Mouse (Mus musculus): ENCODE results near the gene Wipf1.

Wipf1 gene

DNA sequence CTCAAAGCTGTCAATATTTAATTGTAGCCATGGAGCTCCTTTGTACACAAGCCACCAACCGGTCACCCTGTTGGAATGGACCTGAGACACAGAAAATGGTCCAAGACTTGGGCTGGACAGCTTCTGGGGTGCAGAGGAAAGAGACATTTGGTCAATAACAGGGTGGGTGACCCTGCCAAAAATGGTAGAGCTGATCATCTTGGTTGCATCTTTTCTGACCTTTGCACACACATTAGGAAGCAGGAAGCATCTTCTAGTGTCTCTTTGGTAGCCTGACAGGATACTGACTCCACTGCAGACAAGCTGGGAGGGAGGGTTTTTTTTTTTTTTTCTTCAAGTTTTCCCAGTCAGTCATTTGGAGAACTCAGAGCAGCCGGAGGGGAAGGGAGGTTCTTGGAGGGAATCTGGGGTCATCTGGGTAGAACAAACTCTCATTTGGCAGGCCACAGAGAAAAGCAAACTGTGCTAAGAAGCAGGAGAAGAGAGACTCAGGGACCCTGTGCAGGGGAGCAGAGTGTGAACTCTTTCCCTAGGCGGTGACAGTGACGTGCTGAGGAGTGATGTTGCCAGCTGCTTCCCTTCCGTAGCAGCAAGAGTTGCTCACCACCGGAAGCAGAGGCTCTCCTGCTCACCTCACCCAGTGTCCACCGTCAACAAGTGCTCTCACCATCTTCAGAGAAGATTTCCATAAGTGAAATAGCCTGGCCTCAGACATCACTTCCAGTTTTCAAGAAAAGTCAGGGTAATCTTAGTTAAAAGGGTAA, 65.9 kb downstream of the Wipf1 start:
- DNase-seq: peak; percentile 39 to 64

DNA sequence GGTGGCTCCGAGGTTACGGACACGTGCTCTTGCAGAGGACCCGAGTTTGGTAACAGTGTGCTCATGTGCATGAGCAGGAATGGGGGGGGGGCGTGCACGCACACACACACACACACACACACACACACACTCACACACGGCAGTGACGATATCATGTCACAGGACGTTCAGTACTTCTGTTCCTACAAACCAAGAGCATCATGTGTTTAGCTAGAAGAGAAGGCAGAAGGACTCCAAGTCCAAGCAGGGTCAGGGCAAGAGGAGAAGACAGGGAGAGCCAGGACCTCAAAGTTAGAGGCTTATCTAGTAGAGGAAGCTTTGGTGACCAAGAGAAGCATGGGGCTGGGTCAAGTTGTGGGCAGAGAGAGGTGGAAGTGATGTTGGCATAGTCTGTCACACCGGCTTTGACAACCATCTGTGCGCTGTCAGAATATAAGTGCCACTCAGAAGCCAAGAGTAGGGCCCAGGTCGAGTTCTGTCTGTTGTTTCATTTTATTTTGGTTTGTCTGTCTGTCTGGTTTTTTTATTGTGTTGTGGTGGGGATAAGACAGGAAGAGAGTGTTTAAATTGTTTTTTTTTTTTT, 66.7 kb downstream of the Wipf1 start:
- DNase-seq: no peak

DNA sequence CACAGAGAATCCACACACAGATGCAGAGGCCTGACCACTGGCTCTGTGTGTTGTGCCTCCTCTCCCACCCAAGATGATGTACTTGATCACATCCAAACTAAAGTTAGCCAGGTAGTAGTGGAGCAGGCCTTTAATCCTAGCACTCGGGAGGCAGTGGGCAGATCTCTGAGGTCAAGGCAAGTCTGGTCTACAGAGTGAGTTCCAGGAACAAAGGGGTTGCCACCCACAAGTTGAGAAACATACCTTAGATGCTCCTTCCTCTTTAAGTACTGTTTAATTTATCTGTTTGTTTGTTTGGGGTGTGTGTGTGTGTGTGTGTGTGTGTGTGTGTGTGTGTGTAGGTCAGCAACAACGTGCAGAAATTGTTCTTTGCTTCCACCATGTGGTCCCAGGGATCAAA, 67.3 kb downstream of the Wipf1 start:
- DNase-seq: no peak

DNA sequence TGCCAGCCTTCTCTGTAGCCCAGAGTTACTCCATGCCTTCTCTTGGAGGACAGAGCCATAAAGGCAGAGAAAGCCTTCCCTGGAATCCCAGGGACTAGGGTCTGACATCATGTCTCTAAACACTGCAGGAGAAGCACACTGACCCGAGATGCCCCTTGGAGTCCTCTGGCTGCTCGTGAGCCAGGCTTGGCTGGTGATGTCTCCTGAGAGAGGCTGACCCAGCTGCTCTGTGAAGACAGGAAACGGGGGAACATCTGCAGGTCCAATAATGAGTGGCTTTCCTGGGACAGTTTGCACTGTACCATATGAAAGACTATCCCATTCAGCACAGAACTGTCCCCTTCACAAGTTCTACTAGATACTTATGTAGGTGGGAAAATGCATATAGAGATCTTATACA, 69.4 kb downstream of the Wipf1 start:
- no peak for DNase-seq

DNA sequence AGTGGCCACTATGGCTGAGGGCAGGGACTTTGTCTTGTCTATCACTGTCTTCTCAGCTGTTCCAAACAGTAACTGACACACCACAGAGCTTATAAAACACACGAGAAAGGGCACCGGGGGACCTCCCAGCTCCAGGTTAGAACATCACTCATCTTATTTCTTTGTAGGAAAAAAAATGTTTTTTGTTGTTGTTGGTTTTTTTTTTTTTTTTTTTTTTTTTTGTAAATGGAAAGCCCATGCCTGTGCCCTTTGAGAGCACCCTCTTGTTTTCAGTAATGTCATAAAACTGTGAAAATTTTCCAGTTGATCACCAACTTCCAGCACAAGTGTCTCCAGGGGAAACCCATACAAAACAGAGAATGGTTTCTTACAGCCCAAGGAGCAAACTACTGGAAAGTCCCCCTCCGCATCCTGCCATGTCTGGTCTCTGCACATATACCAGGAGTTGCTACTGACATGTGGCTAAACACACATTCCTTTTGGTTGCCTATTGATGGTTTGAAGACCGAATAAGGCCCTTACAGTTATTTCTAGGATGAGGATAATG, 69.9 kb downstream of the Wipf1 start:
- no peak for DNase-seq

DNA sequence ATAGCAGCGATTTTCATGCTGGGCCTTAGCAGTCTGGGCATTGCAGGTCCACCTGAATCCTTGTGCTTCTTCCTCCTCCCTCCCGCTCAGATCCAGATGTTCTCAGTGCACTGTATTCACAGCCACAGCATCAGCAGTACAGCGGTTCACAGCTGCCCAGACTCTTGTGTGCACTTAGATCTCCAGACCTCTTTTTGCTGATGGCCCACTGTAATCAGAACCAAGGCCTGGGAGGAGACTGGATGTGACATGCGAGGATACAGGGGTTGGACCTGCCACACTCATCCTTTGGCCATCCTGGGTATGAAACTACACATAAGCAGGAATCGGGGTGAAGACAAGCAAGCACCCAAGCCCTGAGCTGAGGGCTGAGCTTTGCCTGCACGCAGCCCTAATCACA, 72.6 kb downstream of the Wipf1 start:
- no peak for DNase-seq

DNA sequence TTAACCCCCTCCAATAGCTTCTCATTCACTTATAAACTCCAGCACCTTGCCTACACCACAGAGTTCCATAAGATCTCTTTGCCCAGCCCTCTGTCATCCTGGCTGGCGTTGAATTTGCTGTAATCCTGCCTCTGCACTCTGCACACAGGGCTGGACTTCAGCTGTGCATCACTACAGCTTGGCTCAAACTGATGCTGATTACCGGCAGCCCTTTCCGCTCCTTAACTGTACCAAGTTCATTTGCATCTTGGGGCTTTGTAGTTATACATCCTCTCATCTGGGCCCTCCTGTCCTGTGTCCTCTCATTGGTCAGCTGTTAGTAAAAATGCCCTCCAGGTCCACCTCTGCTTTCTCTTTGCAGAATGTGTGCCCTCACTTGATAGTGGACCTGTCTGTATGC, 73.4 kb downstream of the Wipf1 start:
- no peak for DNase-seq

DNA sequence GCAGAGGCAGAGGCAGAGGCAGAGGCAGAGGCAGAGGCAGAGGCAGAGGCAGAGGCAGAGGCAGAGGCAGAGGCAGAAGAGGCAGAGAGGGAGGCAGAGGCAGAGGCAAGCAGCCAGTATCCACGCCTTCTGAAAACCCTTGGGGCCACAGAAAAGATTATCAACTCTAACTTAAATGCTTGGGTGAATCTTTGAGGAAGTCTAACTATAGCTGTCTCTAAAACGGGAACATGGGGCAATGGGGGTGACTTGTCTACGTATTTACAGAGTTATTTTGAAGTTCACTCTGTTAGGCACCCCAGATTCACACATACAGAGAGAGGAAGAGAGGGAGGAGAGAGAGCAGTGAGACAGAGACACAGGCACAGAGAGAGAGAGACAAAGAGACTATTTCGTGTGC, 74.0 kb downstream of the Wipf1 start:
- DNase-seq: no peak

DNA sequence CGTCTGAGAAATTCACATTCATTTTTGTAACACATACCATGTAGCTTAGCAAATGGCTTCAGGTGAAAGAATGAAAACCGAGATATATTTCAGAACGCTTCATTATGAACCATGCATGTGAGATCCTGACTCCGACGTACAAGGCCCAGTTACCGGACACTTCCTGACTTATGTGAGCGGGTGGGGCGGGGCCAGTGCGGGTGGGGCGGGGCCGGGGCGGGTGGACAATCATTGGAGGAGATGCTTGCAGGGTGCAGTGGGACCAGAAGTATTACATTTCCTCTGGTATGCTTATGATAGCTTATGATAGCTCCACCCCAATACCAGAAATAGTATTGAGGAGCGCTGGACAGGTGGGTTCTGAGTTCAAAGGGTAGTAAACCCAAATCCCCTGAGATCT, 74.9 kb downstream of the Wipf1 start:
- no peak for DNase-seq

DNA sequence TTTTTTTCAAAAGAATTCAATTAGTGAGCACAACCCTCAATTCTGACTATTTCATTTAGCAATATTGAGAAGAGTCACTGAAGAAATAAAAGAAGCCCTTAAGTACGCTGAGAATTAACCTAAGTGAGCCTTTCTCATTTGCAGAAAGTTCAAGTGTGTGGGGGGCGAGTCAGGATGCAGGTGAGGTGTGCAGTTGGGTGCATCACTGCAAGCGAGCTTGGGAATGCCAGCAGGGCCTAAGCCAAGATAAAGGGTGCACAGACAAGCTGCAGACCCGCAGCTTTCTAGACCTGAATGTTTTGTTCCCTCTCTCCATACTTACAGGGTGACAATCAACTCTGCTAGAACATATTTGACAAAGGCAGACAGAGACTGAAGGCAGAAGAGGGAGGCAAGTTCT, 75.3 kb downstream of the Wipf1 start:
- DNase-seq: peak; percentile 46 to 63

DNA sequence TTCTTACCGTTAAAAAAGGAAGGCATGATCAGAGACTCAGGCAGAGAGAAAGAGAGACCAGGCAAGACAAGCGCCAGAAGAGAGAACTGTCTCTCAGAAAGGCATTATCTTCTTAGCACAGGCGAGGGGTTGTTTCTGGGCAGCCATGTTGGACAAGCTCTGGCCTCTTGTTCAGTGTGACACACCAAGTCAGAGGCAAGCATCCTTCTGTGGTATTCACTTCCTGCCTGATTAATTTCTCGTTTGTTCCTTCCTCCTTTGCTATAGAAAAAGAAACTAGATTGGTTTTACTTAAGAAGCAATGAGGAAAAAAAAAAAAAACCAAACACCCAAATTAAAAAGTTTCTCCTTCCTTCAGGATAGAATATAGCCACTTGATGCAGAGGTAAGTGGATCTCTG, 75.8 kb downstream of the Wipf1 start:
- DNase-seq: no peak

DNA sequence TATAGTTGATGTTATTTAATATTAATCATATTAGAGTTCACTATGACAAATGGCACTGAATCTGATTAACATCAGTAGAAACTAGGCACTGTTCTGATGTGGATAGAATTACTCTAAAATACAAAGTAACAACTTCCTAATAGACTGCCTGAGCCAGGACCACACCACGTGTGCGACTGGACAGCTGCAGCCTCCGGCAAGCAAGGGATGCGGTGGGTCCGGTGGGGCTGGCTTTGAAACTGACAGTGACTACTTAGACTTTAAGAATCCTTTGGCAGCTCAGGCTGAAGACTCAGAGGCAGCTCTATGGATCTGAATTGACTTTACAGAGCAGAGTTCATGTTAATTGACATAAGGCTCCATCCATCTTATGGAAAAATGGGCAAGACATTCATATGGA, 76.4 kb downstream of the Wipf1 start:
- no peak for DNase-seq

DNA sequence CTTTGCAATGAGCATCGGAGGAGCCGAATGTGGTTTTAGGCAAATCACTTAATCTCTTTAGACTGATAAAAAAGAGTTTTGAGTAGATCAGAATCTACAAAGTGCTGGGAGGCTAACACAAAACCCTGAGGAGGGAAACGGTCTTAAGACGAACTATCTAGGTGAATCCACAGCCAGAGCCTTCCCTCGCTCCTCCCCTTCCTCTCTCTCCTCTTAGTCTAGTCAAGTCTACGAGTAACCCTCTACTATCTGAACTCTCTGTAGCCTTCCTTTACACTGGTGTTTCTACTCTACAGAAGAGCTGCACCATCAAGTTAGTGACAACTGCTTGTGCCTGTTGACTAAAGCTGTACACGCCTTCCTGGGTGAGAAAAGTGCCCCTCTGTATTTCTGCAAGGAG, 77.0 kb downstream of the Wipf1 start:
- peak; percentile 55 to 68 for DNase-seq

DNA sequence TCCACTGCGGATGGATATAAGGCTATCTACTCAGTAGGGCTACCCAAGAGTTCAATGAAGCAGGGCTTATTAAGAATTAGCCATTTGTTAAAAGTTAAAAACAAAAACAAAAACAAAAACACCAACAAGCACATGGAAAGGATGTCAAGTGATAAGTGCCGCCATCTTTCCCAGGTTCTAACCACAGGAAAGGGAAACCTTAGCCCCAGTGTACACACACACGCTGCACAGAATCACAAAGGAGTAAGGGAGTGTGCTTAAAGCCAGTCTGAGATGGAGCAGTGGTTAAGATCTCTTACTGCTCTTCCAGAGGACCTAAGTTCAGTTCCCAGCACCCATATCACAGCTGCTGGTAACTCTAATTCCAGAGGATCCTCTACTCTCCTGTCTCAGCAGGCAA, 78.0 kb downstream of the Wipf1 start:
- DNase-seq: no peak

DNA sequence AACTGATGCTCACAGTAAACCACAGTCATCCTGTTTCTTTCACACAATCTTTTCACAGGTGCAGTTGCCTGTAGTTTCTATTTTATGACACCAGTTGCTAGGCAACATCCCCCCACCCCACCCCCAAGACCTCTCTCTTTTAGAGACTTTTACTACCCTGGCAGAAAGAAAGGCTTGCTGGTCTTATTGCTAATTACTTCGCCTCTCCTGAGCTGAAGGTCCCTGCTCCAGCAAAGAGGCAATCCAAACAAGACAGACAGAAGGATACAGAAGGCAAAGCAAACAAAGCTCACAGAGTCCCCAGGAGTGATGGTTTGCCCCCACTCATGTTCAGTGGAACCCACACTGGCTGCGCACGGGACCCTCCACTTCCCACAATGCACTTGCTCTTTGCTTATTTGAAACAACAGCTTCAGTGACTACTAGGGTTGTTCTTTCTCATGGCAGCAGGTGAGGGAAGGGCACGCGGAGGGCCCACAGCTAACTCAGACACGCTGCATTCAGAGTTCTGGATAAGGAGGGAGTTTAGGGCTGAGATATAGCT, 79.3 kb downstream of the Wipf1 start:
- DNase-seq: peak; percentile 75 to 80

DNA sequence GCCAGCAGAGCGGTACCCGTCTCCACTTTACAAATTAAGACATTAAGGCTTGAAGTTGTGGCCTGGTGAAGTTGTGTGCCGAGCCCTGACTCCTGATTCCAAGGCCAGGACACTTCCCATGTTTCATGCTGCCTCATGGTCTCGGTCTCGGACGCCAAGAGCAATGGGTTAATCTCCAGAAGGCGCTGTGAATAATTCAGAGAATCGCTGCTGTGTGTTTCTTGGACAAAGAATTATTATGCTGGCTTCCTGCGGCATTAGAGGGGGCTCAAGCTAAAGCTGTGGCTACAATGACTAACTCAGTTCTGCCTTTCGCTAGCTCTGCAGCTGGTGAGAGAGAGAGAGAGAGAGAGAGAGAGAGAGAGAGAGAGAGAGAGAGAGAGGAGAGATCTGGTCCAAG, 85.5 kb downstream of the Wipf1 start:
- DNase-seq: no peak

DNA sequence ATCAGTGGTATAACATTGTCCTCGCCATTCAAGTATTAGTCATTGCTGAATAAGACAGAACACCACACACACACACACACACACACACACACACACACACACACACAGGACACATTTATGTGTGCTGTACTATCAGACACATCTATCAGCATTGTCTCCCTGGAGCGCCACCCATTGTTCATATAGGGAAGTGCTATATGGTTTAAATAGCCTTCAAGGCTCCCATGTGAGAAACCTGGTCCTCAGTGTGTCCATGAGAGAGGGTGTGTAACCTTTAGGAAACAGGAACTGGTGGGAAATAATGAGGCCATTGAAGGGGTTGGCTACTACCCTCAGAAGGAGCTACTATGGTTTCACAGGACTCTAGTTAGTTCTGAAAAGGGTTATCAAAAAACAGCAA, 87.5 kb downstream of the Wipf1 start:
- DNase-seq: no peak

DNA sequence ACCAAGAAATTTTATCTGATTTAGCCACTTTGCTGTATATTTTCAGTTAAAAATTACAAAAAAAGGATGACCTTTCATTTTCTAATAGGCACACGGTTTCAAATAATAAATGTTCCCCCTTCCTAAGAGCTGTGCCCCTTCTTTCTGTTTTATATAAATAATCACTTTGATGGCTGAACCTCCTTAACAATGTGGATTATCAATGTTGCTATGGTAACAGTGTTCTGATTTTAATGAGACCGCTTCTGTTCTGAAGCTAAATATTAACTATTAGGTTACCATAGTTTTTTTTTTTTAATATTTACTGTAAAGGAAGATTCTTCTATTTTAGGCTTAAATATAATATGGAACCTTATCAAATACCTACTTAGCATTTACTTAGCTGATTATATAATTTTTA, 89.2 kb downstream of the Wipf1 start:
- DNase-seq: no peak

DNA sequence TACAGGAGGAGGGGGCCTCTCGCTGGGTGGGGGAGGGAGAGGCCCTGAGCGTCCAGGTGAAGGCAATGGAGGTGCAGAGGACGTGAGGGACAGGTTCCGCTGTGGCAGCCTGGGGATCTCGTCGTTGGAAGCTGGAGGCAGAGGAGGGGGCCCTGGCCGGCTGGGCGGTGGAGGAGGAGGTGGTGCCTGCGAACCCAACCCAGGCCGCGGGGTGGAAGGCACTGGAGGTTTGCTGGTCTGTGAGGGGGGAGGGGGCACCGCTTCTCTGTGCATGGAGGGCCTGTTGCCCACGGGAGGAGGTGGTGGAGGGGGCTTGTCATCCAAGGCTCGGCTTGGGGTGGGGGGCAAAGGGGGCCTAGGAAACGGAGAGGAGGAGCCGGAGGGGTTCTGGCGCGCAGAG, 92.6 kb downstream of the Wipf1 start:
- no peak for DNase-seq

DNA sequence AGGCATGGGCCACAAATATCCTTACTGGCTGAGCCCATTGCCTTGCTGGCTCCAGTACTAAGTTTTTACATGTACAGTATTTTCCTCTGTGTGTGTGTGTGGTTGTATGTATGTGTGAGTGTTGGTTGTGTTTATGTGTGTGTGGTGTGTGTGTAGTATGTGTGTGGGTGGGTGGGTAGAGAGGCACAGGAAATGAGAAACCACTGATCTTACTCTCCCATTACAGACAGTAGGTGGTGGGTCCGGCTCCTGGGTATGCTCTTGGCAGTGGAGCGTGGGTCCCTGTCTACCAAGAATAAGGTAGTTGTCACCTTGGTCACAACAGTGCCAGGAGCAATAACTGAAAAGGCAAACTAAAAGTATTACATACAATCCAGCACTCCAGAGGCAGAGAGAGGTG, 93.7 kb downstream of the Wipf1 start:
- DNase-seq: no peak

DNA sequence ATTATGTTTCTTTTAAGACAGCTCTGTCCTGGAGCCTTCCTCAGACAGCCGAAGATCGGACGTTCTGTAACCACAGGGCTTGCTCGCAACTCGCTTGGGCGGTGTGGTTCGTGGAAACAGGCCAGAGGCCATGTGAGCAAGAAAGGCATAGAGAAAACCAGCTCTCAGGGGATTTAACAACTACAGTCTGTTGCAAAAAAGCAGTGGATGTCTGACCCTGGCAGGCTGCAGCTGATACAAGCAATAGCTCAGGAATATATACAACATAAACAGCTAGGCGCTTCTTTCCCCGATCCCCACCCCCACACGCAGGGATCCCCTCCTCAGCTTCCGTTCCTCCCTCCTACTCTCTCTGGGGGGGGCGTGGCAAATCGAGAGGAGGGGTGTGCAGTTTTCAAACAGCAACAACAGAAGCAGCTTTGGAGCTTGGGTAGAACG, 97.6 kb downstream of the Wipf1 start:
- DNase-seq: no peak

DNA sequence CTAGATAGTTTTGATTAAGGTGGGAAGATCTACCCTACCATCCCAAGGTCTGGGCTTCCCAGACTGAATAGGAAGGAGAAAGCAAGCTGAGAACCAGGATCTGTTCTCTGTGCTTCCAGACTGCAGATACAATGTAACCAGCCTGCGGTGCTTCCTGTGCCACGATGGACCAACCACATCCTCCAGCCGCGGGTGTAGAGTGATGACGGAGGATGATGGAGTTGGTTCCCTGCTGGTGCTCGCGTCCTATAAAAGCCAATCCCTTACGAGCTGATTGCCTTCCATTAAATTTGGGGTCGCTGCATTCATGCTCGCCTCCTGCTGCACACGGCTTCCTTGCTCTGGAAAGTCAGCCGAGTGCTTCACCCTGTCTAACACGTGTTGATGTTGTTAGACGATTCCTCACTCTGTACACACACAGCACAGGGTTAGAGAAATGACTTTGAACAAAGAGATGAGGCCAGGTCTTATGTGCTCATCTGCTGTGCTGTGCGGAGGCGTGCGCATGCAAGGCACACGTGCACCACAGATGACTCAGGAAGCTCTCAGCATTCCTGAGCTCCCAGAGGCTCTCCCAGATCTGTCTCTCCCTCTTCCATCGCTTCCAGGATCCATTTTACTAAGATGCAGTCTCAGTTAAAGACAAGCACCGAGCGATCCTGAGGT, 100.6 kb downstream of the Wipf1 start:
- DNase-seq: no peak

DNA sequence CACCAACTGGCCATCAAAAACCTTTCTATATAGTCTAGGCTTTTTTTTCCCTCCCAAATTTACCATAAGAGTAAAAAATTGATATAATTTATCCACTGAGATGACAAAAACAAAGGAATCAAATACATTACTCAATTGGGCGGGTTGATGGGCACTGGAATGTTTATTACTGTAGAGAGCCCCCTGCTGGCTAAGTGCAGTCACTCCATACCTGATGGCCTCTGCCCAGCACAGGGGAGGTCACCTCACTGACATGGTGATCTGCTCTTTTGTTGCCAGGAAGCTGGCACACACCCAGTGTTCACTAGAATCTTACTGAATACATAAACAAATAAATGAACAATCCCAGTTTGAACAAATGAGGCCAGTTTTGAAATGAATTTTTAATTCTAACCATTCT, 102.2 kb downstream of the Wipf1 start:
- DNase-seq: peak; percentile 40 to 42

DNA sequence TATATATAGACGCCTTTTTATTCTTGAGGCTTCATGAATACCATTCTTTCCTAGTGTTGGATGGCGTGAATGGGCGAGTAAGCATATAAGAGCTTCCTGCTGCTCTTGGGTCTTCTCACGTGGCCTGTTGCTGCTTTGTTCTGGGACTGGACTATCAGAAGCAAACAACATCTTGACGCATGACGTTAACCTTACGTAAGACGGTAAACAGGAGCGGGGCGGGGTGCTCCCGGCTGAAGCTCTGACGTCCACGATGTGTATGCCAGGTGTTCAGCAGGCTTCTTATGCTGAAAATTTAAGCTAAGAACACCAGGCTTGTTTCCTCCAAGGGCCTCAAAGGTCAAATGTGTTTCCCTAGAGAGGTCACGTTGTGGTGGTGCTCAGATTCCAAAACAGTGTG, 103.7 kb downstream of the Wipf1 start:
- no peak for DNase-seq
